In the genomic region with DNA sequence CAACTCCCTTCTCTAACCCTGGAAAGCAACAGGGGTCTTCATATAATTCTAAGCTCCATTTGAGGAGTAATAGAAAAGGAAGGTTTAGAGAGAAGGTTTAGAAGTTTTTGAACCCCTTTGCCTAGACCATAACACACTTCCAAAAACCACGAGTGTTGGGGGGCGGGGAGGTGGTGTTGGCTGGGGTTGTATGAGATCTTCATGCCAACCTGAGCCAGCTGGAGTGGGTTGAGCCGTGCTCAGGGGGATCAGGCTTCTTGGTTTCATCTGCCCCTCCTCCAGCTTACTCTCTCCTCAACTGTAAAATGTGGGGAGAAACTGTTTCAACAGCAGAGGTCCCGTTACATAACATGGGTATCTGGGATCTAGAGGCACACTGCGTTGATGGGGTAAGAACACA, we compare ENCODE assay signal across 16 mouse cellular contexts. TPM values are rescaled to one million over a fixed set of nuclear protein-coding genes. Genes with fewer than 3 reads are reported as not detected.
A peak's percentile ranks its signal among the peaks of the same experiment; 100 is the strongest.
DNase-seq lines count a peak whose midpoint lies in the region; ATAC-seq lines count a peak whose summit lies in the region.
"Had no signal": no experiment of that assay in that cellular context is flagged by ENCODE, and none has a peak within 500 bp of the region (broad histone marks: within the 10 kb centered on the region; RNA-seq: fewer than 3 reads in every experiment).

No protein-coding gene starts in this region.

- no peak overlapping the region for H3K9ac ChIP-seq in embryonic facial prominence, embryonic 14.5 days (ENCODE audit: low read depth, low read length)
- no peak overlapping the region for H3K9ac ChIP-seq in forebrain, embryonic 13.5 days
- no peak overlapping the region for H3K9ac ChIP-seq in hindbrain, embryonic 13.5 days
- H3K9ac ChIP-seq in midbrain, embryonic 14.5 days (replicated peaks; ENCODE audit: low read length), result no peak overlapping the region
- H3K9ac ChIP-seq: kidney, embryonic 15.5 days; liver, embryonic 13.5 days; lung, embryonic 15.5 days had no signal

- H3K36me3 ChIP-seq in embryonic facial prominence, embryonic 14.5 days (ENCODE audit: control insufficient read depth, insufficient read depth, low read length), result no peaks in the 10 kb centered on the region
- H3K36me3 ChIP-seq in embryonic facial prominence, embryonic 10.5 days (replicated peaks), result no peaks in the 10 kb centered on the region
- no peaks in the 10 kb centered on the region for H3K36me3 ChIP-seq in forebrain, embryonic 13.5 days (ENCODE audit: poor library complexity, severe bottlenecking)
- H3K36me3 ChIP-seq in hindbrain, embryonic 13.5 days, result no peaks in the 10 kb centered on the region
- H3K36me3 ChIP-seq in midbrain, embryonic 14.5 days (ENCODE audit: control insufficient read depth, insufficient read depth, low read length), result no peaks in the 10 kb centered on the region
- H3K36me3 ChIP-seq: kidney, embryonic 15.5 days; liver, embryonic 13.5 days; lung, embryonic 15.5 days had no signal

- no peak overlapping the region for H3K4me3 ChIP-seq in embryonic facial prominence, embryonic 14.5 days (ENCODE audit: low read depth, low read length)
- H3K4me3 ChIP-seq in embryonic facial prominence, embryonic 10.5 days, result no peak overlapping the region
- H3K4me3 ChIP-seq in forebrain, embryonic 13.5 days, result no peak overlapping the region
- no peak overlapping the region for H3K4me3 ChIP-seq in hindbrain, embryonic 13.5 days
- no peak overlapping the region for H3K4me3 ChIP-seq in midbrain, embryonic 14.5 days (replicated peaks; ENCODE audit: low read depth, low read length)
- H3K4me3 ChIP-seq: kidney, embryonic 15.5 days; liver, embryonic 13.5 days; lung, embryonic 15.5 days had no signal

- no peaks in the 10 kb centered on the region for H3K9me3 ChIP-seq in embryonic facial prominence, embryonic 14.5 days (ENCODE audit: control insufficient read depth, low read length)
- no peaks in the 10 kb centered on the region for H3K9me3 ChIP-seq in embryonic facial prominence, embryonic 10.5 days
- no peaks in the 10 kb centered on the region for H3K9me3 ChIP-seq in forebrain, embryonic 13.5 days (replicated peaks)
- H3K9me3 ChIP-seq in hindbrain, embryonic 13.5 days, result no peaks in the 10 kb centered on the region
- no peaks in the 10 kb centered on the region for H3K9me3 ChIP-seq in midbrain, embryonic 14.5 days (ENCODE audit: control insufficient read depth, low read length)
- H3K9me3 ChIP-seq: kidney, embryonic 15.5 days; liver, embryonic 13.5 days; lung, embryonic 15.5 days had no signal

- H3K4me1 ChIP-seq in embryonic facial prominence, embryonic 14.5 days (ENCODE audit: control insufficient read depth, insufficient read depth, low read length), result peaks cover 8% of the 10 kb centered on the region; the same call in 1 of the 2 replicates
- peaks cover 34% of the 10 kb centered on the region for H3K4me1 ChIP-seq in embryonic facial prominence, embryonic 10.5 days
- peaks cover 38% of the 10 kb centered on the region for H3K4me1 ChIP-seq in forebrain, embryonic 13.5 days
- H3K4me1 ChIP-seq in hindbrain, embryonic 13.5 days (replicated peaks), result peaks cover 65% of the 10 kb centered on the region
- peaks cover 50% of the 10 kb centered on the region for H3K4me1 ChIP-seq in midbrain, embryonic 14.5 days (ENCODE audit: control insufficient read depth, insufficient read depth, low read length)
- H3K4me1 ChIP-seq: lung, embryonic 15.5 days had no signal

- peaks cover 7% of the 10 kb centered on the region; the same call in 1 of the 2 replicates for H3K27me3 ChIP-seq in embryonic facial prominence, embryonic 14.5 days (replicated peaks; ENCODE audit: control insufficient read depth, insufficient read depth, low read length)
- H3K27me3 ChIP-seq in embryonic facial prominence, embryonic 10.5 days (replicated peaks; ENCODE audit: low read depth, poor library complexity, severe bottlenecking), result peaks cover 61% of the 10 kb centered on the region
- peaks cover 42% of the 10 kb centered on the region for H3K27me3 ChIP-seq in forebrain, embryonic 13.5 days
- peaks cover 15% of the 10 kb centered on the region for H3K27me3 ChIP-seq in hindbrain, embryonic 13.5 days
- no peaks in the 10 kb centered on the region for H3K27me3 ChIP-seq in midbrain, embryonic 14.5 days (ENCODE audit: control insufficient read depth, insufficient read depth, low read length)

- H3K4me2 ChIP-seq in embryonic facial prominence, embryonic 14.5 days (ENCODE audit: low read depth, low read length), result no peak overlapping the region
- H3K4me2 ChIP-seq in forebrain, embryonic 13.5 days, result 0 out of 2 replicates have a peak overlapping the region, but pooled peaks have one; percentile 8
- H3K4me2 ChIP-seq in hindbrain, embryonic 13.5 days, result no peak overlapping the region
- H3K4me2 ChIP-seq in midbrain, embryonic 14.5 days (ENCODE audit: low read length), result no peak overlapping the region
- H3K4me2 ChIP-seq: kidney, embryonic 15.5 days; liver, embryonic 13.5 days; lung, embryonic 15.5 days had no signal

- H3K27ac ChIP-seq in embryonic facial prominence, embryonic 14.5 days (replicated peaks; ENCODE audit: low read depth, low read length), result no peak overlapping the region
- H3K27ac ChIP-seq in embryonic facial prominence, embryonic 10.5 days (replicated peaks), result no peak overlapping the region
- H3K27ac ChIP-seq in forebrain, embryonic 13.5 days, result peak overlapping the region; percentile 36
- peak overlapping the region; percentile 85 for H3K27ac ChIP-seq in hindbrain, embryonic 13.5 days
- peak overlapping the region; percentile 76 for H3K27ac ChIP-seq in midbrain, embryonic 14.5 days (replicated peaks; ENCODE audit: low read depth, low read length)
- H3K27ac ChIP-seq: kidney, embryonic 15.5 days; liver, embryonic 13.5 days; lung, embryonic 15.5 days; stomach, postnatal 0 days had no signal

- DNase-seq in embryonic facial prominence, embryonic 14.5 days (ENCODE audit: low spot score), result peak; percentile 30
- DNase-seq in embryonic facial prominence, embryonic 10.5 days (ENCODE audit: low spot score), result no peak
- no peak for DNase-seq in midbrain, embryonic 14.5 days
- DNase-seq in heart, postnatal 10 days, result no peak
- no peak for DNase-seq in cerebellum, adult 9-11 months
- DNase-seq: adrenal gland, adult 2 months; gastrocnemius, postnatal 10 days; heart, adult 18-20 months; liver, embryonic 13.5 days; thymus, postnatal 14 days had no signal

- 57% methylated on average over 5 of the region's 5 CpGs for WGBS in embryonic facial prominence, embryonic 14.5 days
- 75% methylated on average over 5 of the region's 5 CpGs for WGBS in embryonic facial prominence, embryonic 10.5 days
- WGBS in forebrain, embryonic 13.5 days, result 68% methylated on average over 5 of the region's 5 CpGs
- WGBS in hindbrain, embryonic 13.5 days, result 62% methylated on average over 5 of the region's 5 CpGs
- WGBS in midbrain, embryonic 14.5 days, result 66% methylated on average over 5 of the region's 5 CpGs

- ATAC-seq in embryonic facial prominence, embryonic 14.5 days (ENCODE audit: low read depth), result peak; percentile 43; the same call in 1 of the 2 replicates
- no peak; the same call in 1 of the 2 replicates for ATAC-seq in forebrain, embryonic 13.5 days
- ATAC-seq in hindbrain, embryonic 13.5 days (ENCODE audit: low FRiP score), result no peak
- ATAC-seq in midbrain, embryonic 14.5 days (ENCODE audit: low FRiP score, low TSS enrichment), result no peak

- intact Hi-C loops in heart, postnatal 10 days (cut with DNase I), result no loop called here

RNA-seq across cellular contexts. Expression of gene Lhx1, which starts 45.5 kb away (rescaled TPM):
- polyA plus RNA-seq in embryonic facial prominence, embryonic 14.5 days (2014; fragmentation: Nextera tagmentation; extraction: Ambion mirVana), result 0.07 and 0.11 TPM in 2 replicates
- polyA plus RNA-seq in embryonic facial prominence, embryonic 10.5 days (2016; fragmentation: Nextera tagmentation; extraction: Ambion mirVana), result 1.4 and 2.4 TPM in 2 replicates
- polyA plus RNA-seq in forebrain, embryonic 13.5 days (2015; fragmentation: Nextera tagmentation; extraction: Ambion mirVana), result 7.6 and 8.2 TPM in 2 replicates
- 64.6 and 67.7 TPM in 2 replicates for polyA plus RNA-seq in hindbrain, embryonic 13.5 days (2015; fragmentation: Nextera tagmentation; extraction: Ambion mirVana)
- 49.8 and 53.0 TPM in 2 replicates for polyA plus RNA-seq in midbrain, embryonic 14.5 days (2014; fragmentation: Nextera tagmentation; extraction: Ambion mirVana)
- not detected for total RNA-seq in heart, postnatal 10 days (2021)
- total RNA-seq: adrenal gland, adult 2 months; gastrocnemius, postnatal 10 days; heart, adult 18-20 months had no signal
- polyA plus RNA-seq: adrenal gland, adult 2 months; heart, embryonic 16.5 days; stomach, postnatal 0 days had no signal

RNA-seq across cellular contexts. Expression of gene Aatf, which starts 57.5 kb away (rescaled TPM):
- polyA plus RNA-seq in embryonic facial prominence, embryonic 14.5 days (2014; fragmentation: Nextera tagmentation; extraction: Ambion mirVana), result 39.9 and 40.3 TPM in 2 replicates
- polyA plus RNA-seq in embryonic facial prominence, embryonic 10.5 days (2016; fragmentation: Nextera tagmentation; extraction: Ambion mirVana), result 57.9 and 58.3 TPM in 2 replicates
- polyA plus RNA-seq in forebrain, embryonic 13.5 days (2015; fragmentation: Nextera tagmentation; extraction: Ambion mirVana), result 51.4 and 53.4 TPM in 2 replicates
- polyA plus RNA-seq in hindbrain, embryonic 13.5 days (2015; fragmentation: Nextera tagmentation; extraction: Ambion mirVana), result 56.9 and 57.4 TPM in 2 replicates
- polyA plus RNA-seq in midbrain, embryonic 14.5 days (2014; fragmentation: Nextera tagmentation; extraction: Ambion mirVana), result 41.6 and 46.3 TPM in 2 replicates
- 10 to 100 TPM; 14.9 to 15.0 TPM for total RNA-seq in heart, postnatal 10 days (2021)

Comparison
In these comparisons a context has a peak if more than half of its experiments do, and no peak if none do; other contexts are left out.
1. H3K27ac ChIP-seq: peak in forebrain, embryonic 13.5 days (single experiment), hindbrain, embryonic 13.5 days (single experiment) and midbrain, embryonic 14.5 days (single experiment); none in embryonic facial prominence, embryonic 14.5 days (single experiment) and embryonic facial prominence, embryonic 10.5 days (single experiment).